Mouse (Mus musculus) olfactory bulb, adult 2 months (tissue): Measurements from ENCODE around the gene Nxph4.

Source experiments
- CTCF ChIP-seq: fragments of 200-500 bp; IDR thresholded peaks from 2 replicates; pipeline ENCODE4 v1.5.1; 2012; ENCODE audit warnings: low read depth, mild to moderate bottlenecking, low read length, moderate library complexity; ENCODE audit not compliant: insufficient read depth
- POLR2A ChIP-seq: fragments of 200-500 bp; IDR thresholded peaks from 2 replicates; pipeline ENCODE4 v1.6.1; 2012; ENCODE audit warnings: mild to moderate bottlenecking, low read depth, low read length, moderate library complexity; ENCODE audit not compliant: insufficient read depth

DNA sequence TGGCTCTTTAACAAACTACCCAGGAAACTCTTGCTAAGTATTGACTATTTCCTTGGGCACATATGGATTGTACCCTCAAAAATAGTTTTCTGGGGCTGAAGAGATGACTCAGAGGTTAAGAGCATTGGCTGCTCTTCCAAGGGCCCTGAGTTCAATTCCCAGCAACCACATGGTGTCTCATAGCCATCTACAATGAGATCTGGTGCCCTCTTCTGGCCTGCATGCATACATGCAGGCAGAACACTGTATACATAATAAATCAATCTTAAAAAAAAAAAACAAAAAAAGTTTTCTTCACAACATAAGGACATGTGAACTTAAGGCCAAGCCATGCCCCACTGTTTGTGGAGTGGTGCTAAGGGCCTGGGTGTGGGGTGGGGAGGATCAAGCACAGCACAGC, 26.8 kb upstream of the Nxph4 start:
- TF ChIP-seq CTCF (no peak), POLR2A (no peak)
